Mouse (Mus musculus) embryonic facial prominence, embryonic 13.5 days (tissue): ENCODE data around the gene Zbtb22. TPM values are rescaled to one million over a fixed set of nuclear protein-coding genes. Genes with fewer than 3 reads are reported as not detected.
"Not testable (repeated sequence)": the region's sequence is repeated elsewhere in the genome, so short reads cannot be mapped to it uniquely, and the experiment has no call there.

Source experiments
- ATAC-seq: fragments of 200-750 bp; cut with Nextera tagmentation; 2 replicates; pipeline ENCODE4 v1.8.0; 2017; ENCODE audit warnings: low read depth; ENCODE audit not compliant: insufficient number of reproducible peaks, insufficient read depth, low FRiP score, low TSS enrichment
- H3K27ac ChIP-seq: fragments of 300-500 bp; sonication (generic); 2 replicates; pipeline ENCODE4 v1.5.1; 2015; ENCODE audit warnings: moderate library complexity, mild to moderate bottlenecking, inconsistent platforms
- H3K27me3 ChIP-seq: fragments of 300-500 bp; sonication (generic); 2 replicates; pipeline ENCODE4 v1.6.1; 2015; ENCODE audit warnings: mild to moderate bottlenecking, inconsistent platforms
- H3K36me3 ChIP-seq: fragments of 300-500 bp; sonication (generic); 2 replicates; pipeline ENCODE4 v1.6.1; 2015; ENCODE audit warnings: mild to moderate bottlenecking, inconsistent platforms
- H3K4me1 ChIP-seq: fragments of 300-500 bp; sonication (generic); 2 replicates; pipeline ENCODE4 v1.6.1; 2015; ENCODE audit warnings: inconsistent platforms
- H3K4me2 ChIP-seq: fragments of 300-500 bp; sonication (generic); 2 replicates; pipeline ENCODE4 v1.6.1; 2015; ENCODE audit warnings: moderate library complexity, mild to moderate bottlenecking, inconsistent platforms
- H3K4me3 ChIP-seq: fragments of 300-500 bp; sonication (generic); 2 replicates; pipeline ENCODE4 v1.5.1; 2015; ENCODE audit warnings: mild to moderate bottlenecking, inconsistent platforms
- H3K9ac ChIP-seq: fragments of 300-500 bp; sonication (generic); 2 replicates; pipeline ENCODE4 v1.6.1; 2015; ENCODE audit warnings: mild to moderate bottlenecking, inconsistent platforms
- H3K9me3 ChIP-seq: fragments of 300-500 bp; sonication (generic); 2 replicates; pipeline ENCODE4 v1.6.1; 2016; ENCODE audit warnings: inconsistent platforms
- WGBS: fragments of 180-500 bp; shearing (Covaris S2); methylation state at CpG from one replicate; pipeline ENCODE4 v1.1.7; 2015; ENCODE audit warnings: mixed read lengths; 5-methylcytosine and 5-hydroxymethylcytosine counted together
- polyA plus RNA-seq: library from polyadenylated mRNA; unstranded; fragments of >200 nt; fragmentation: Nextera tagmentation; extraction: Ambion mirVana; gene quantifications from 2 replicates; pipeline ENCODE4 v1.2.1, GENCODE M21; 2015

The Zbtb22 gene
- polyA plus RNA-seq, 1 experiment from 2014 or later: 17.6 TPM

DNA sequence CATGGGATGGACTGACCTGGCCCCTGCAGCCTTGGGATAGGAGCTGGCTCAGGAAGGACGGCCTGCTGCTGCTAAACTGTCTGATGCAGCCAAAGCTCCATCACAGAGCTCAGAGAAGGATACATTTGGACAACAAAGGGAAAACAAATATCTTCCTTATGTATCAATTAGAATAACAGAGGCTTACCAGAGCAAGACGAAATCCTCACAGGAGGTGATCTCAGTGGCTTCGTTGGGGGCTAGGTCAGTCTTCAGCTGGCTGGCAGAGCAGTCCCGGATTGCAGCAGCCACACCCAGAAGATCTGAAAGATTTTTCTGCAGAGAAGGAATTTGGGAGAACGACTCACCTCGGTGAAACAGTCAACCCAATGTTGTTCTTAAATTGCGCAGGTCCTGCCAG is 23.3 kb upstream of the Zbtb22 start:
- H3K9me3 ChIP-seq: no peaks in the 10 kb centered on the region
- peaks cover 14% of the 10 kb centered on the region for H3K4me1 ChIP-seq
- H3K4me3 ChIP-seq: no peak overlapping the region
- no peak overlapping the region for H3K9ac ChIP-seq
- H3K4me2 ChIP-seq: no peak overlapping the region
- no peaks in the 10 kb centered on the region for H3K36me3 ChIP-seq
- 19% methylated on average over 7 of the region's 7 CpGs for WGBS
- no peak overlapping the region for H3K27ac ChIP-seq
- ATAC-seq: no peak
- no peaks in the 10 kb centered on the region for H3K27me3 ChIP-seq

DNA sequence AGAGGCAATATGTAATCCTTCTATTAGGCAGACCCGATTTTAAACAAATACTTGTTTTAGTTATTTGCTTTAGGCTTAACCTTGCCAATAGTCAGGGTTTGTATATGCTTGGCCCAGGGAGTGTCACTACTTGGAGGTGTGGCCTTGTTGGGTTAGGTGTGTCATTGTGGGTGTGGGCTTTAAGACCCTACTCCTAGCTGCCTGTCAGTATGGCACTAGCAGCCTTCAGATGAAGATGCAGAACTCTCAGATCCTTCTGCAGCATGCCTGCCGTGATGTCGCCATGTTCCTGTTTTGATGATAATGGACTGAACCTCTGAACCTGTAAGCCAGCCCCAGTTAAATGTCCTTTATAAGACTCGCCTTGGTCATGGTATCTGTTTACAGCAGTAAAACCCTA is 22.7 kb upstream of the Zbtb22 start:
- not testable (repeated sequence) for ATAC-seq

GRCm38 (mm10) chr17:33897114-33897794 is 18.4 kb upstream of the Zbtb22 start:
- Histone ChIP-seq H3K4me1 (no peaks in the 10 kb centered on the region), H3K4me3 (no peak overlapping the region), H3K36me3 (no peaks in the 10 kb centered on the region), H3K27me3 (no peaks in the 10 kb centered on the region), H3K4me2 (no peak overlapping the region), H3K9ac (no peak overlapping the region), H3K9me3 (no peaks in the 10 kb centered on the region), H3K27ac (no peak overlapping the region)
- no peak for ATAC-seq
- WGBS: 42% methylated on average over 6 of the region's 6 CpGs

More for the DNA sequence above, 22.7 kb upstream of the Zbtb22 start:
- H3K9ac ChIP-seq, H3K27me3 ChIP-seq, H3K9me3 ChIP-seq, H3K27ac ChIP-seq, H3K36me3 ChIP-seq, H3K4me3 ChIP-seq, H3K4me2 ChIP-seq: not testable (repeated sequence)
- H3K4me1 ChIP-seq: peaks cover 10% of the 10 kb centered on the region; the same call in 1 of the 2 replicates
- WGBS: 78% methylated on average over 4 of the region's 4 CpGs

DNA sequence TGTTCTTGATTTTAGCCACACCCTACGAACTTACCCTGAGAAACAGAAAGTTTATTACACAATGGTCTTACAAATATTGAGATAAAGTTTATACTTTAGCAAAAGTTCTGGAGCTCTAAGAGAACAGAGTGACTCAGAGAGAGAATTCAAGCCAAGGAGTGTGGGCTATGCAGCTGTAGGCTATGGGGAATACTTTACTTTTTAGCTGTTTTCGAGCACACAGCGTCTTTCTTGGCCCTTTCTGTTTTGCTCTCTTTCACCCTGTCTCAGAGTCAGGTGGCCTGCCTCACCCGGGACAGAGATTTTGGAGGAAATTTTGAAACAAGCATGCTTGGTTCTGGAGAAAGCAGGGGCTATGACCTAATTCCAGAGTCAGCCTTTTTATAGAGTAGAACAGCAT is 17.5 kb upstream of the Zbtb22 start:
- not testable (repeated sequence) for H3K4me1 ChIP-seq, ATAC-seq, H3K9me3 ChIP-seq, H3K9ac ChIP-seq, H3K36me3 ChIP-seq, H3K27me3 ChIP-seq, H3K4me3 ChIP-seq, H3K27ac ChIP-seq, H3K4me2 ChIP-seq
- WGBS: 84% methylated on average over 4 of the region's 4 CpGs

DNA sequence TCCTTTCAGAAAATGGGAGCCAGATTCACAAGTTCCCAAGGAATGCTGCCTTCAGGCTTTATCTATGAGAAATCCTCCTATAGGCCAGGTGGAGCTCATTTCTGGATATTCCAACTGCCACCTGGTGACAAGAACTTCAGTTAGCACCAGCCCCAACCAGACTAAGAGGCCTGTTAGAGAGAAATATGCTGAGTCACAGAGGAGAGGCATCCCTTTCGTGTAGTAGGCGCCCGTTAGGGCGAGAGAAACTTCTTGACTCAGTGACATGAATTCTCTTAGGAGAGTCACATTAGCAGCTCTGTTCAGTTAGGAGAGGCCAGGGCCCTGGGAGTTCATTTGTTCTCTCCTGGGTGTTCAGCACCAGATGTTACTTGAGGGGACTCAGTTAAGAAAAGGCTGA is 16.1 kb upstream of the Zbtb22 start:
- no peak overlapping the region for H3K4me3 ChIP-seq

DNA sequence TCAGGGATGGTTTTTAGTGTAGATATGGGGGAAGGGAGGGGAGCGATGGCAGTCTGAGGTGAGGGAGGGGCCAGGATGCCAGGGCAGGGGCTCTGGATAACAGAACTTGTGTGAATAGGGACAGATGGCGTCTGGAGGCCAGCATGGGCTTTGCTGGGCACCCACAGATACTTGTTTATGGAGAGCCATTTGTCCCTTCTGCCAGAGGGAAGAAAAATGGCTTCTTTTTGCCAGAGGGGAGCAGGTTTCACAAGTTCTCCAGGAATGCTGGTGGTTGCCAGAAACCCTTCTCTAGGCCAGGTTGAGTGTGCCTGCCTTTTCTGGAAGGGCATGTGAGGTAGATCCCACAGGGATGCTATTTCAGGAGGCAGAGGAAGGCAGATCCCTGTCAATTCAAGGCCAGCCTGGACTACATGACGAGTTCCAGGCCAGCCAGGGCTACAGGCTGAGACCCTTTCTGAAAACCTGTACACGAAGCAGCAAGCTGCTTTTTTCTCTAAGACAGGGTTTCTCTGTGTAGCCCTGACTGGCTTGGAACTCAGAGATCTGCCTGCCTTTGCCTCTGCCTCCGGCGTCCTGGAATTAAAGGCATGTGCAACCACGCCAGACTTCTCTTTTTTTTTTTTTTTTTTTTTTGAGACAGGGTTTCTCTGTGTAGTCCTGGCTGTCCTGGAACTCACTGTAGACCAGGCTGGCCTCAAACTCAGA is 15.3 kb upstream of the Zbtb22 start:
- H3K36me3 ChIP-seq: no peaks in the 10 kb centered on the region
- no peak overlapping the region for H3K4me2 ChIP-seq
- no peak overlapping the region for H3K4me3 ChIP-seq
- H3K9ac ChIP-seq: no peak overlapping the region
- no peaks in the 10 kb centered on the region for H3K9me3 ChIP-seq
- H3K27me3 ChIP-seq: no peaks in the 10 kb centered on the region
- H3K4me1 ChIP-seq: no peaks in the 10 kb centered on the region
- ATAC-seq: no peak
- no peak overlapping the region for H3K27ac ChIP-seq
- WGBS: 65% methylated on average over 7 of the region's 7 CpGs

More for the DNA sequence above, 16.1 kb upstream of the Zbtb22 start:
- no peak overlapping the region for H3K27ac ChIP-seq
- no peak overlapping the region for H3K9ac ChIP-seq
- WGBS: 78% methylated on average over 4 of the region's 4 CpGs
- H3K27me3 ChIP-seq: no peaks in the 10 kb centered on the region
- no peaks in the 10 kb centered on the region for H3K36me3 ChIP-seq
- ATAC-seq: no peak
- no peaks in the 10 kb centered on the region for H3K4me1 ChIP-seq
- H3K9me3 ChIP-seq: no peaks in the 10 kb centered on the region
- H3K4me2 ChIP-seq: no peak overlapping the region

GRCm38 (mm10) chr17:33900989-33901314 is 14.8 kb upstream of the Zbtb22 start:
- no peaks in the 10 kb centered on the region for H3K36me3 ChIP-seq
- H3K9me3 ChIP-seq: no peaks in the 10 kb centered on the region
- WGBS: 80% methylated on average over 4 of the region's 4 CpGs
- no peak overlapping the region for H3K9ac ChIP-seq
- no peak overlapping the region for H3K27ac ChIP-seq
- H3K27me3 ChIP-seq: no peaks in the 10 kb centered on the region
- H3K4me1 ChIP-seq: no peaks in the 10 kb centered on the region
- H3K4me2 ChIP-seq: no peak overlapping the region
- H3K4me3 ChIP-seq: no peak overlapping the region
- no peak for ATAC-seq

DNA sequence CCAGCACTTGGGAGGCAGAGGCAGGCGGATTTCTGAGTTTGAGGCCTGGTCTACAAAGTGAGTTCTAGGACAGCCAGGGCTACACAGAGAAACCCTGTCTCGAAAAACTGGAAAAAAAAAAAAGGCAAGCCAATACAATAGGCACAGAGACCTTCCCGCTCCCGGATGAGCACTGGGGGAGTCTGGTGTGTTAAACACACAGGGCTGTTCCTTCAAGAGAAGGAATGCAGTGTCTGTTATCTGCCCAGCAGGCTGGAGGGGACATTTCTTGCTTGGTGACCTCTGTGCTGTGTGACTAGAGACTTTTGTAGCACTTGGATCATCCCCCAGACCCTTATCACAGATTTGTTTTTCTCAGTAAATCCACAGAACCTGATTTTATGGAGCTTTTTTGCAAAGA is 14.1 kb upstream of the Zbtb22 start:
- ATAC-seq: no peak
- H3K4me3 ChIP-seq: no peak overlapping the region
- H3K27me3 ChIP-seq: no peaks in the 10 kb centered on the region
- no peaks in the 10 kb centered on the region for H3K4me1 ChIP-seq
- no peak overlapping the region for H3K9ac ChIP-seq
- H3K27ac ChIP-seq: no peak overlapping the region
- no peaks in the 10 kb centered on the region for H3K9me3 ChIP-seq
- WGBS: 70% methylated on average over 4 of the region's 4 CpGs
- H3K4me2 ChIP-seq: no peak overlapping the region
- no peaks in the 10 kb centered on the region for H3K36me3 ChIP-seq

- no peak overlapping the region for H3K4me2 ChIP-seq
- no peaks in the 10 kb centered on the region for H3K27me3 ChIP-seq
- no peak for ATAC-seq
- no peak overlapping the region for H3K9ac ChIP-seq
- H3K36me3 ChIP-seq: no peaks in the 10 kb centered on the region
- no peak overlapping the region for H3K4me3 ChIP-seq
- H3K27ac ChIP-seq: no peak overlapping the region
- H3K9me3 ChIP-seq: no peaks in the 10 kb centered on the region
- H3K4me1 ChIP-seq: no peaks in the 10 kb centered on the region
- 82% methylated on average over 4 of the region's 4 CpGs for WGBS
Observed at GRCm38 (mm10) chr17:33902079-33902478, 13.6 kb upstream of the Zbtb22 start.

- Histone ChIP-seq H3K4me1 (no peaks in the 10 kb centered on the region), H3K4me3 (no peak overlapping the region), H3K27ac (no peak overlapping the region), H3K27me3 (no peaks in the 10 kb centered on the region), H3K9ac (no peak overlapping the region), H3K36me3 (no peaks in the 10 kb centered on the region), H3K9me3 (no peaks in the 10 kb centered on the region), H3K4me2 (no peak overlapping the region)
- 76% methylated on average over 7 of the region's 7 CpGs for WGBS
- ATAC-seq: no peak
Observed at GRCm38 (mm10) chr17:33902491-33902890, 13.2 kb upstream of the Zbtb22 start.

- not testable (repeated sequence) for ATAC-seq
- 64% methylated on average over 6 of the region's 6 CpGs for WGBS
Observed at GRCm38 (mm10) chr17:33903911-33904651, 11.6 kb upstream of the Zbtb22 start.

DNA sequence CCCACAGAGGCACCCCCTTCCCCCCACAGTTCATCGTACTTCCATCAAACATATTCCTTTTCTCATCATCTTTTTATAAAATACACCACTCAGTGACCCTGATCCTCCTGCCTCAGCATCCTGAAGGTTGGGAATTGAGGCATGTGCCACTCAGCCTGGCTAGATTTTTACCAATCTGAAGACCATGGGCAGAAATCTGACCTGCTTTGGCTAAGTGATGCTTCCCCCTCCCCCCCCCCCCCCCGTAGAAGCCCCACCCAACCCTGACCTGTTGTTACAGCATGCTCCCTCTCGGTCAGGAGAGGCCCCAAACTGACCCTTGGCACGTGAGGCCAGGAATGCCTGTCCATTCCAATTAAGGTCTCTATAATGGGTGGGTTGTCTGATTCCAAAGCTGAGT is 10.9 kb upstream of the Zbtb22 start, which contains the start of gene Platr17:
TSS of gene Platr17 (plus strand) at position 301 of the 400 bp plus-strand sequence.
- H3K27ac ChIP-seq, H3K4me3 ChIP-seq, ATAC-seq, H3K4me2 ChIP-seq, H3K36me3 ChIP-seq, H3K27me3 ChIP-seq, H3K9ac ChIP-seq, H3K4me1 ChIP-seq, H3K9me3 ChIP-seq: not testable (repeated sequence)
- 19% methylated on average over 3 of the region's 4 CpGs for WGBS

More at GRCm38 (mm10) chr17:33903911-33904651, 11.6 kb upstream of the Zbtb22 start:
- H3K4me3 ChIP-seq, H3K4me2 ChIP-seq, H3K9ac ChIP-seq, H3K36me3 ChIP-seq, H3K27ac ChIP-seq, H3K27me3 ChIP-seq, H3K4me1 ChIP-seq, H3K9me3 ChIP-seq: not testable (repeated sequence)
